Mouse (Mus musculus) lung, adult 2 months (tissue): ENCODE results near the gene Vmn1r194.

Experiments
- CTCF ChIP-seq: fragments of 200-500 bp; IDR thresholded peaks from 2 replicates; pipeline ENCODE4 v1.5.1; 2011; ENCODE audit warnings: mild to moderate bottlenecking, low read length, control low read depth; ENCODE audit not compliant: insufficient read depth
- POLR2A ChIP-seq: fragments of 200-500 bp; IDR thresholded peaks from 2 replicates; pipeline ENCODE4 v1.6.1; 2011; ENCODE audit warnings: low read depth, mild to moderate bottlenecking, control low read depth, low read length, borderline replicate concordance; ENCODE audit errors: extremely low read depth

GRCm38 (mm10) chr13:22243915-22244314, at the start of gene Vmn1r194:
- no peak for TF ChIP-seq CTCF
- TF ChIP-seq POLR2A, result no peak
